Comparison of ENCODE assay signal across 30 mouse cellular contexts in the genomic region with DNA sequence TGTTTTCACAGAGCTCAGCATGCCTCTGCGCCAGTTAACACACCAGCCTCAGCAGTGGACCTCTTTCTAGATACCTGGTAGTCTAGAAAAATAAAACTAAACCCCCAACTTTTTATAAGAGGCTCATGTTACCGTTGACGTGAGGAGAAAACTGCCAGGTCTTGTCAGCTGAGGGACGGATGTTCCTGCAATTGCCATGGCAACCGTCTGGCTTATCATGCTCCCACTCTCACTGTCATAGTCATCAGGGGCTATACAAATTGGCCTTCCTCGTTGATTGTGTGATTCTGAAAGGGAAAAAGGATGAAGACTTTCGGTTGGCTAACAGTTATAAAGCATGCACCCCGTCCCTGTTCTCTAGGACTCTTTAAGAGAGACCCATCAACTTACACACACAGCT. TPM values are rescaled to one million over a fixed set of nuclear protein-coding genes. Genes with fewer than 3 reads are reported as not detected.
A peak's percentile ranks its signal among the peaks of the same experiment; 100 is the strongest.
DNase-seq lines count a peak whose midpoint lies in the region; ATAC-seq and TF ChIP-seq lines count a peak whose summit lies in the region.
"Had no signal": no experiment of that assay in that cellular context is flagged by ENCODE, and none has a peak within 500 bp of the region (broad histone marks: within the 10 kb centered on the region; RNA-seq: fewer than 3 reads in every experiment).

No protein-coding gene starts in this region.

- DNase-seq in frontal cortex, postnatal 10 days (ENCODE audit: low spot score in 2 of 2) = no peak
- DNase-seq in R1 (ENCODE audit: low read depth, low spot score) = peak; percentile 20
- peak; percentile 16 for DNase-seq in layer of hippocampus, adult 9-10 months (ENCODE audit: low spot score)
- no peak for DNase-seq in urinary bladder, adult 18-20 months (ENCODE audit: low spot score in 2 of 2)
- DNase-seq: adrenal gland, adult 8-10 months; cerebellum, adult 11 months; cerebellum, adult 9-10 months; heart, adult 2 months; kidney, adult 11 months; kidney, postnatal 25 days; left cerebral cortex, postnatal 4 days; liver, postnatal 0 days; lung, postnatal 4 days; right cerebral cortex, postnatal 4 days; thymus, postnatal 4 days had no signal

- no peak overlapping the region for H3K4me2 ChIP-seq in hindbrain, embryonic 12.5 days (replicated peaks)
- H3K4me2 ChIP-seq: forebrain, embryonic 12.5 days; heart, embryonic 12.5 days; hindbrain, embryonic 15.5 days; kidney, embryonic 15.5 days; liver, embryonic 12.5 days; neural tube, embryonic 13.5 days had no signal

- H3K4me3 ChIP-seq in cortical plate, adult 2 months (ENCODE audit: insufficient read depth, low read length) = no peak overlapping the region
- H3K4me3 ChIP-seq in hindbrain, embryonic 12.5 days = no peak overlapping the region
- H3K4me3 ChIP-seq: erythroblast, embryonic 14.5 days; forebrain, embryonic 12.5 days; heart, adult 2 months; heart, embryonic 12.5 days; hindbrain, embryonic 15.5 days; kidney, embryonic 15.5 days; liver, embryonic 12.5 days; megakaryocyte, embryonic 14.5 days; neural tube, embryonic 13.5 days had no signal

- 0 out of 2 replicates have a peak overlapping the region, but pooled peaks have one; percentile 13 for H3K27ac ChIP-seq in cortical plate, adult 2 months (ENCODE audit: insufficient read depth, low read length)
- H3K27ac ChIP-seq in hindbrain, embryonic 12.5 days = no peak overlapping the region
- H3K27ac ChIP-seq: forebrain, embryonic 12.5 days; heart, adult 2 months; hindbrain, embryonic 15.5 days; kidney, embryonic 15.5 days; liver, embryonic 12.5 days; neural tube, embryonic 13.5 days; stomach, postnatal 0 days had no signal

- TF ChIP-seq CTCF in cortical plate, adult 2 months (IDR thresholded peaks at IDR 0.05; ENCODE audit: extremely low read depth, insufficient read depth, low read length) = no peak

- TF ChIP-seq POLR2A in cortical plate, adult 2 months (IDR thresholded peaks at IDR 0.05; ENCODE audit: extremely low read depth, insufficient read depth, low read length) = no peak

- H3K9me3 ChIP-seq in hindbrain, embryonic 12.5 days (replicated peaks) = no peaks in the 10 kb centered on the region
- H3K9me3 ChIP-seq: forebrain, embryonic 12.5 days; heart, embryonic 12.5 days; hindbrain, embryonic 15.5 days; kidney, embryonic 15.5 days; liver, embryonic 12.5 days; megakaryocyte, embryonic 14.5 days; neural tube, embryonic 13.5 days had no signal

- H3K4me1 ChIP-seq in cortical plate, adult 2 months (ENCODE audit: control insufficient read depth, insufficient read depth, low read length) = peaks cover 1% of the 10 kb centered on the region; the same call in 1 of the 2 replicates
- no peaks in the 10 kb centered on the region for H3K4me1 ChIP-seq in hindbrain, embryonic 12.5 days
- H3K4me1 ChIP-seq: forebrain, embryonic 12.5 days; heart, embryonic 12.5 days; hindbrain, embryonic 15.5 days; kidney, embryonic 15.5 days; liver, embryonic 12.5 days; megakaryocyte, embryonic 14.5 days; neural tube, embryonic 13.5 days had no signal

- no peaks in the 10 kb centered on the region for H3K27me3 ChIP-seq in hindbrain, embryonic 12.5 days
- H3K27me3 ChIP-seq: forebrain, embryonic 12.5 days; heart, embryonic 12.5 days; hindbrain, embryonic 15.5 days; kidney, embryonic 15.5 days; liver, embryonic 12.5 days; megakaryocyte, embryonic 14.5 days; neural tube, embryonic 13.5 days had no signal

- peak; percentile 65 for ATAC-seq in frontal cortex, adult (ENCODE audit: low TSS enrichment)
- ATAC-seq in hindbrain, embryonic 12.5 days (ENCODE audit: low FRiP score) = no peak
- ATAC-seq: inflammation-experienced regulatory T-cells, adult 6 months; liver, embryonic 12.5 days; liver, postnatal 0 days; lung, postnatal 0 days had no signal

- H3K9ac ChIP-seq in hindbrain, embryonic 12.5 days = no peak overlapping the region
- H3K9ac ChIP-seq: forebrain, embryonic 12.5 days; heart, embryonic 12.5 days; hindbrain, embryonic 15.5 days; kidney, embryonic 15.5 days; liver, embryonic 12.5 days; liver, postnatal 0 days; neural tube, embryonic 13.5 days had no signal

- WGBS in hindbrain, embryonic 12.5 days = 58% methylated on average over 8 of the region's 8 CpGs

- peaks cover 58% of the 10 kb centered on the region for H3K36me3 ChIP-seq in hindbrain, embryonic 12.5 days

RNA-seq across cellular contexts. Expression of a gene that starts 52.1 kb away (rescaled TPM):
- 12.5 and 13.5 TPM in 2 replicates for polyA plus RNA-seq in cortical plate, adult 2 months (2012; rRNA removed)
- 83.7 and 91.5 TPM in 2 replicates for polyA plus RNA-seq in hindbrain, embryonic 12.5 days (2016; fragmentation: Nextera tagmentation; extraction: Ambion mirVana)

RNA-seq across cellular contexts. Expression of a gene that starts 55.0 kb away (rescaled TPM):
- 0.13 and 0.38 TPM in 2 replicates for polyA plus RNA-seq in cortical plate, adult 2 months (2012; rRNA removed)
- 1.6 and 1.9 TPM in 2 replicates for polyA plus RNA-seq in hindbrain, embryonic 12.5 days (2016; fragmentation: Nextera tagmentation; extraction: Ambion mirVana)
- polyA plus RNA-seq: inflammation-experienced regulatory T-cells, adult 6 months; spleen, adult 2 months had no signal

Comparison
In these comparisons a context has a peak if more than half of its experiments do, and no peak if none do; other contexts are left out.
1. DNase-seq: peak in R1 (single experiment) and layer of hippocampus, adult 9-10 months (single experiment); none in frontal cortex, postnatal 10 days (0 of 2) and urinary bladder, adult 18-20 months (0 of 2).